Mouse (Mus musculus): Measurements from ENCODE around the gene Megf6. TPM values are rescaled to one million over a fixed set of nuclear protein-coding genes. Genes with fewer than 3 reads are reported as not detected.

Gene Megf6
- polyA plus RNA-seq, 1 experiment: 22.7 TPM

- TF ChIP-seq CTCF (IDR thresholded peaks at IDR 0.05; ENCODE audit: borderline replicate concordance, insufficient read depth, low read length) (no peak), POLR2A (IDR thresholded peaks at IDR 0.05; ENCODE audit: low read depth, low read length) (no peak)
- H3K27ac ChIP-seq (ENCODE audit: insufficient read depth, low read length): no peak overlapping the region
- H3K4me1 ChIP-seq (ENCODE audit: control insufficient read depth, insufficient read depth, low read length): no peaks in the 10 kb centered on the region
- H3K4me3 ChIP-seq (ENCODE audit: insufficient read depth, low read length): no peak overlapping the region
These were observed 53.9 kb downstream of the Megf6 start for GRCm38 (mm10) chr4:154224267-154224969.

- TF ChIP-seq POLR2A (IDR thresholded peaks at IDR 0.05; ENCODE audit: low read depth, low read length) (no peak), CTCF (IDR thresholded peaks at IDR 0.05; ENCODE audit: borderline replicate concordance, insufficient read depth, low read length) (no peak)
These were observed 54.4 kb downstream of the Megf6 start for GRCm38 (mm10) chr4:154224970-154225309.

GRCm38 (mm10) chr4:154226678-154227077, 56.1 kb downstream of the Megf6 start:
- Histone ChIP-seq H3K27ac (ENCODE audit: insufficient read depth, low read length) (no peak overlapping the region), H3K4me3 (ENCODE audit: insufficient read depth, low read length) (no peak overlapping the region), H3K4me1 (ENCODE audit: control insufficient read depth, insufficient read depth, low read length) (no peaks in the 10 kb centered on the region)
- TF ChIP-seq POLR2A (IDR thresholded peaks at IDR 0.05; ENCODE audit: low read depth, low read length): no peak

More at GRCm38 (mm10) chr4:154224970-154225309, 54.4 kb downstream of the Megf6 start:
- no peaks in the 10 kb centered on the region for H3K4me1 ChIP-seq (ENCODE audit: control insufficient read depth, insufficient read depth, low read length)
- H3K27ac ChIP-seq (ENCODE audit: insufficient read depth, low read length): no peak overlapping the region
- H3K4me3 ChIP-seq (ENCODE audit: insufficient read depth, low read length): no peak overlapping the region

GRCm38 (mm10) chr4:154228336-154228735, 57.8 kb downstream of the Megf6 start:
- Histone ChIP-seq H3K4me1 (ENCODE audit: control insufficient read depth, insufficient read depth, low read length) (no peaks in the 10 kb centered on the region), H3K27ac (ENCODE audit: insufficient read depth, low read length) (no peak overlapping the region), H3K4me3 (ENCODE audit: insufficient read depth, low read length) (no peak overlapping the region)
- TF ChIP-seq CTCF (IDR thresholded peaks at IDR 0.05; ENCODE audit: borderline replicate concordance, insufficient read depth, low read length) (no peak), POLR2A (IDR thresholded peaks at IDR 0.05; ENCODE audit: low read depth, low read length) (no peak)

GRCm38 (mm10) chr4:154229569-154229968, 59.0 kb downstream of the Megf6 start:
- Histone ChIP-seq H3K4me1 (ENCODE audit: control insufficient read depth, insufficient read depth, low read length) (no peaks in the 10 kb centered on the region), H3K4me3 (ENCODE audit: insufficient read depth, low read length) (no peak overlapping the region), H3K27ac (ENCODE audit: insufficient read depth, low read length) (no peak overlapping the region)
- TF ChIP-seq POLR2A (IDR thresholded peaks at IDR 0.05; ENCODE audit: low read depth, low read length) (no peak), CTCF (IDR thresholded peaks at IDR 0.05; ENCODE audit: borderline replicate concordance, insufficient read depth, low read length) (no peak)

GRCm38 (mm10) chr4:154231380-154231779, 60.9 kb downstream of the Megf6 start:
- no peak overlapping the region for H3K27ac ChIP-seq (ENCODE audit: insufficient read depth, low read length)
- no peak overlapping the region for H3K4me3 ChIP-seq (ENCODE audit: insufficient read depth, low read length)
- no peaks in the 10 kb centered on the region for H3K4me1 ChIP-seq (ENCODE audit: control insufficient read depth, insufficient read depth, low read length)
- TF ChIP-seq POLR2A (IDR thresholded peaks at IDR 0.05; ENCODE audit: low read depth, low read length) (no peak), CTCF (IDR thresholded peaks at IDR 0.05; ENCODE audit: borderline replicate concordance, insufficient read depth, low read length) (no peak)

- Histone ChIP-seq H3K27ac (ENCODE audit: insufficient read depth, low read length) (no peak overlapping the region), H3K4me3 (ENCODE audit: insufficient read depth, low read length) (no peak overlapping the region), H3K4me1 (ENCODE audit: control insufficient read depth, insufficient read depth, low read length) (0 out of 2 replicates have a peak, but pooled peaks cover 2% of the 10 kb centered on the region)
- no peak for TF ChIP-seq CTCF (IDR thresholded peaks at IDR 0.05; ENCODE audit: borderline replicate concordance, insufficient read depth, low read length)
- no peak for TF ChIP-seq POLR2A (IDR thresholded peaks at IDR 0.05; ENCODE audit: low read depth, low read length)
These were observed 61.8 kb downstream of the Megf6 start for GRCm38 (mm10) chr4:154232295-154232694.

- H3K27ac ChIP-seq (ENCODE audit: insufficient read depth, low read length): no peak overlapping the region
- TF ChIP-seq CTCF (IDR thresholded peaks at IDR 0.05; ENCODE audit: borderline replicate concordance, insufficient read depth, low read length) (no peak), POLR2A (IDR thresholded peaks at IDR 0.05; ENCODE audit: low read depth, low read length) (no peak)
- no peak overlapping the region for H3K4me3 ChIP-seq (ENCODE audit: insufficient read depth, low read length)
- 0 out of 2 replicates have a peak, but pooled peaks cover 2% of the 10 kb centered on the region for H3K4me1 ChIP-seq (ENCODE audit: control insufficient read depth, insufficient read depth, low read length)
These were observed 65.5 kb downstream of the Megf6 start for GRCm38 (mm10) chr4:154236001-154236400.

GRCm38 (mm10) chr4:154236893-154237292, 66.4 kb downstream of the Megf6 start:
- H3K27ac ChIP-seq (ENCODE audit: insufficient read depth, low read length): peak overlapping the region; percentile 28; the same call in 1 of the 2 replicates
- no peak overlapping the region for H3K4me3 ChIP-seq (ENCODE audit: insufficient read depth, low read length)
- H3K4me1 ChIP-seq (ENCODE audit: control insufficient read depth, insufficient read depth, low read length): 0 out of 2 replicates have a peak, but pooled peaks cover 2% of the 10 kb centered on the region
- TF ChIP-seq POLR2A (IDR thresholded peaks at IDR 0.05; ENCODE audit: low read depth, low read length) (no peak), CTCF (IDR thresholded peaks at IDR 0.05; ENCODE audit: borderline replicate concordance, insufficient read depth, low read length) (no peak)

- TF ChIP-seq CTCF (IDR thresholded peaks at IDR 0.05; ENCODE audit: borderline replicate concordance, insufficient read depth, low read length): no peak
- peak; percentile 79 for TF ChIP-seq POLR2A (IDR thresholded peaks at IDR 0.05; ENCODE audit: low read depth, low read length)
- H3K4me1 ChIP-seq (ENCODE audit: control insufficient read depth, insufficient read depth, low read length): 0 out of 2 replicates have a peak, but pooled peaks cover 2% of the 10 kb centered on the region
- H3K27ac ChIP-seq (ENCODE audit: insufficient read depth, low read length): peak overlapping the region; percentile 30; the same call in 1 of the 2 replicates
- no peak overlapping the region for H3K4me3 ChIP-seq (ENCODE audit: insufficient read depth, low read length)
These were observed 66.8 kb downstream of the Megf6 start for GRCm38 (mm10) chr4:154237306-154237705.
